ENCODE assay signal across 7 mouse cellular contexts in genomic region chr6:55016236-55016635, GRCm38 (mm10). TPM values are rescaled to one million over a fixed set of nuclear protein-coding genes. Genes with fewer than 3 reads are reported as not detected.
A peak's percentile ranks its signal among the peaks of the same experiment; 100 is the strongest.
DNase-seq lines count a peak whose midpoint lies in the region; ATAC-seq lines count a peak whose summit lies in the region.

No protein-coding gene starts in this region.

- H3K36me3 ChIP-seq in hindbrain, embryonic 14.5 days (replicated peaks; ENCODE audit: control insufficient read depth, insufficient read depth), result no peaks in the 10 kb centered on the region
- no peaks in the 10 kb centered on the region for H3K36me3 ChIP-seq in megakaryocyte, embryonic 14.5 days (replicated peaks; ENCODE audit: low read length)

- H3K27me3 ChIP-seq in hindbrain, embryonic 14.5 days (ENCODE audit: control insufficient read depth, insufficient read depth, low read length), result no peaks in the 10 kb centered on the region
- H3K27me3 ChIP-seq in megakaryocyte, embryonic 14.5 days (replicated peaks), result peaks cover 43% of the 10 kb centered on the region

- H3K9me3 ChIP-seq in hindbrain, embryonic 14.5 days (ENCODE audit: control insufficient read depth, low read length), result no peaks in the 10 kb centered on the region
- H3K9me3 ChIP-seq in megakaryocyte, embryonic 14.5 days, result peaks cover 15% of the 10 kb centered on the region

- H3K4me2 ChIP-seq in hindbrain, embryonic 14.5 days (replicated peaks), result no peak overlapping the region

- peak; percentile 82 for DNase-seq in A20 (ENCODE audit: low read depth, low spot score)
- DNase-seq in CD4-positive helper T cell, adult 2 months (ENCODE audit: low read depth, low spot score), result peak; percentile 59
- peak; percentile 56 for DNase-seq in hindbrain, embryonic 14.5 days (ENCODE audit: low spot score)
- DNase-seq in layer of hippocampus, postnatal 36 days, result peak; percentile 19 to 21
- peak; percentile 50 for DNase-seq in right cerebral cortex, postnatal 4 days

- no peak overlapping the region for H3K27ac ChIP-seq in hindbrain, embryonic 14.5 days

- ATAC-seq in common myeloid progenitor, adult 5-6 weeks (replicated peaks; ENCODE audit: low read depth, poor library complexity, severe bottlenecking), result peak; percentile 80
- peak; percentile 42; the same call in 1 of the 2 replicates for ATAC-seq in hindbrain, embryonic 14.5 days (ENCODE audit: low FRiP score)

- H3K4me3 ChIP-seq in hindbrain, embryonic 14.5 days (replicated peaks; ENCODE audit: low read length), result no peak overlapping the region
- peak overlapping the region; percentile 89 for H3K4me3 ChIP-seq in megakaryocyte, embryonic 14.5 days (replicated peaks)

- H3K4me1 ChIP-seq in hindbrain, embryonic 14.5 days (replicated peaks; ENCODE audit: control insufficient read depth, insufficient read depth, low read length), result no peaks in the 10 kb centered on the region
- H3K4me1 ChIP-seq in megakaryocyte, embryonic 14.5 days, result peaks cover 45% of the 10 kb centered on the region

- no peak overlapping the region for H3K9ac ChIP-seq in hindbrain, embryonic 14.5 days

- 30% methylated on average over 5 of the region's 5 CpGs for WGBS in hindbrain, embryonic 14.5 days

RNA-seq across cellular contexts. Expression of gene Gars, which starts 21.6 kb away (rescaled TPM):
- 116 and 130 TPM in 2 replicates for total RNA-seq in common myeloid progenitor, adult 5-6 weeks (2017)
- polyA plus RNA-seq in hindbrain, embryonic 14.5 days (2014; fragmentation: Nextera tagmentation; extraction: Ambion mirVana), result 205 and 221 TPM in 2 replicates
- total RNA-seq in layer of hippocampus, postnatal 36 days (2021), result 100 to 1,000 TPM; 131 to 134 TPM
- 57.4 and 75.3 TPM in 2 replicates for polyA plus RNA-seq in megakaryocyte, embryonic 14.5 days (2012; ENCODE audit: insufficient read depth, low replicate concordance)

RNA-seq across cellular contexts. Expression of gene Ggct, which starts 23.5 kb away (rescaled TPM):
- 29.9 and 32.4 TPM in 2 replicates for total RNA-seq in common myeloid progenitor, adult 5-6 weeks (2017)
- 14.8 and 15.2 TPM in 2 replicates for polyA plus RNA-seq in hindbrain, embryonic 14.5 days (2014; fragmentation: Nextera tagmentation; extraction: Ambion mirVana)
- 10 to 100 TPM; 34.7 to 39.0 TPM for total RNA-seq in layer of hippocampus, postnatal 36 days (2021)
- polyA plus RNA-seq in megakaryocyte, embryonic 14.5 days (2012; ENCODE audit: insufficient read depth, low replicate concordance), result 4.2 and 18.6 TPM in 2 replicates

RNA-seq across cellular contexts. Expression of gene Nod1, which starts 43.8 kb away (rescaled TPM):
- total RNA-seq in common myeloid progenitor, adult 5-6 weeks (2017), result 3.2 and 3.5 TPM in 2 replicates
- polyA plus RNA-seq in hindbrain, embryonic 14.5 days (2014; fragmentation: Nextera tagmentation; extraction: Ambion mirVana), result 2.7 and 3.3 TPM in 2 replicates
- total RNA-seq in layer of hippocampus, postnatal 36 days (2021), result 1 to 10 TPM; 4.0 to 5.1 TPM
- 1.5 TPM in 1 of 2 replicates, not detected in the other for polyA plus RNA-seq in megakaryocyte, embryonic 14.5 days (2012; ENCODE audit: insufficient read depth, low replicate concordance)

Comparison
In these comparisons a context has a peak if more than half of its experiments do, and no peak if none do; other contexts are left out.
1. DNase-seq: peak in every context shown above with its lines; median percentile 82 in A20; 59 in CD4-positive helper T cell, adult 2 months; 56 in hindbrain, embryonic 14.5 days; 50 in right cerebral cortex, postnatal 4 days; 20 in layer of hippocampus, postnatal 36 days.